ENCODE assay signal across 8 mouse cellular contexts in genomic region chr2:21958802-21959201, GRCm38 (mm10).
DNase-seq lines count a peak whose midpoint lies in the region; ATAC-seq and TF ChIP-seq lines count a peak whose summit lies in the region.

No protein-coding gene starts in this region.

- H3K27me3 ChIP-seq in heart, postnatal 0 days (ENCODE audit: control insufficient read depth, insufficient read depth, low read length) = no peaks in the 10 kb centered on the region
- no peaks in the 10 kb centered on the region for H3K27me3 ChIP-seq in embryonic facial prominence, embryonic 13.5 days
- H3K27me3 ChIP-seq in hindbrain, postnatal 0 days (ENCODE audit: insufficient read depth, low read length) = no peaks in the 10 kb centered on the region
- no peaks in the 10 kb centered on the region for H3K27me3 ChIP-seq in midbrain, postnatal 0 days (ENCODE audit: insufficient read depth, low read length)
- no peaks in the 10 kb centered on the region for H3K27me3 ChIP-seq in cerebellum, adult 2 months (ENCODE audit: control insufficient read depth, insufficient read depth, low read length)

- 32% methylated on average over 3 of the region's 3 CpGs for WGBS in heart, postnatal 0 days
- WGBS in embryonic facial prominence, embryonic 13.5 days = 46% methylated on average over 3 of the region's 3 CpGs
- WGBS in hindbrain, postnatal 0 days = 48% methylated on average over 3 of the region's 3 CpGs
- 33% methylated on average over 3 of the region's 3 CpGs for WGBS in midbrain, postnatal 0 days
- 54% methylated on average over 3 of the region's 3 CpGs for WGBS in cerebellum, adult 2 months

- peak overlapping the region; percentile 57 for H3K4me2 ChIP-seq in heart, postnatal 0 days (ENCODE audit: low read depth, low read length)
- peak overlapping the region; percentile 45 for H3K4me2 ChIP-seq in embryonic facial prominence, embryonic 13.5 days
- H3K4me2 ChIP-seq in hindbrain, postnatal 0 days (ENCODE audit: low read depth, low read length) = peak overlapping the region; percentile 30; the same call in 1 of the 2 replicates
- peak overlapping the region; percentile 22; the same call in 1 of the 2 replicates for H3K4me2 ChIP-seq in midbrain, postnatal 0 days (ENCODE audit: low read depth, low read length, poor library complexity, severe bottlenecking)

- H3K4me3 ChIP-seq in heart, postnatal 0 days (ENCODE audit: low read depth, low read length) = peak overlapping the region; percentile 31
- H3K4me3 ChIP-seq in embryonic facial prominence, embryonic 13.5 days = peak overlapping the region; percentile 15
- H3K4me3 ChIP-seq in hindbrain, postnatal 0 days (ENCODE audit: low read length) = no peak overlapping the region
- H3K4me3 ChIP-seq in midbrain, postnatal 0 days (ENCODE audit: low read depth, low read length) = no peak overlapping the region
- no peak overlapping the region for H3K4me3 ChIP-seq in cerebellum, adult 2 months (replicated peaks; ENCODE audit: insufficient read depth, low read depth, low read length)

- ATAC-seq in heart, postnatal 0 days (ENCODE audit: insufficient read depth, low read depth) = no peak
- ATAC-seq in embryonic facial prominence, embryonic 13.5 days (ENCODE audit: insufficient number of reproducible peaks, insufficient read depth, low FRiP score, low TSS enrichment, low read depth) = no peak
- peak; percentile 16 for ATAC-seq in hindbrain, postnatal 0 days
- ATAC-seq in midbrain, postnatal 0 days (ENCODE audit: low FRiP score) = peak; percentile 34; the same call in 1 of the 2 replicates
- ATAC-seq in megakaryocyte progenitor cell, adult 5-6 weeks (replicated peaks; ENCODE audit: poor library complexity) = no peak

- peaks cover 10% of the 10 kb centered on the region; the same call in 1 of the 2 replicates for H3K4me1 ChIP-seq in heart, postnatal 0 days (ENCODE audit: control insufficient read depth, insufficient read depth)
- peaks cover 4% of the 10 kb centered on the region; the same call in 1 of the 2 replicates for H3K4me1 ChIP-seq in embryonic facial prominence, embryonic 13.5 days
- peaks cover under 1% of the 10 kb centered on the region; the same call in 1 of the 2 replicates for H3K4me1 ChIP-seq in hindbrain, postnatal 0 days (ENCODE audit: insufficient read depth, low read length)
- peaks cover 2% of the 10 kb centered on the region; the same call in 1 of the 2 replicates for H3K4me1 ChIP-seq in midbrain, postnatal 0 days (ENCODE audit: insufficient read depth, low read length)
- no peaks in the 10 kb centered on the region for H3K4me1 ChIP-seq in cerebellum, adult 2 months (ENCODE audit: control insufficient read depth, insufficient read depth, low read length)

- no peak for TF ChIP-seq CTCF in heart, postnatal 0 days (IDR thresholded peaks at IDR 0.05; ENCODE audit: low read depth)
- TF ChIP-seq CTCF in hindbrain, postnatal 0 days (IDR thresholded peaks at IDR 0.05; ENCODE audit: low read depth) = no peak
- TF ChIP-seq CTCF in midbrain, postnatal 0 days (IDR thresholded peaks at IDR 0.05) = no peak
- TF ChIP-seq CTCF in cerebellum, adult 2 months (IDR thresholded peaks at IDR 0.05; ENCODE audit: borderline replicate concordance, insufficient read depth, low read depth, low read length) = no peak

- no peak overlapping the region for H3K27ac ChIP-seq in heart, postnatal 0 days (ENCODE audit: low read depth)
- H3K27ac ChIP-seq in embryonic facial prominence, embryonic 13.5 days = no peak overlapping the region
- H3K27ac ChIP-seq in hindbrain, postnatal 0 days = peak overlapping the region; percentile 71
- peak overlapping the region; percentile 72 for H3K27ac ChIP-seq in midbrain, postnatal 0 days (ENCODE audit: low read depth, low read length)
- H3K27ac ChIP-seq in cerebellum, adult 2 months (ENCODE audit: insufficient read depth, low read length) = no peak overlapping the region

- no peaks in the 10 kb centered on the region for H3K36me3 ChIP-seq in heart, postnatal 0 days (replicated peaks; ENCODE audit: control insufficient read depth, insufficient read depth, low read length)
- no peaks in the 10 kb centered on the region for H3K36me3 ChIP-seq in embryonic facial prominence, embryonic 13.5 days
- H3K36me3 ChIP-seq in hindbrain, postnatal 0 days (ENCODE audit: insufficient read depth, low read length) = no peaks in the 10 kb centered on the region
- no peaks in the 10 kb centered on the region for H3K36me3 ChIP-seq in midbrain, postnatal 0 days (ENCODE audit: insufficient read depth, low read length)

- DNase-seq in heart, postnatal 0 days (ENCODE audit: low spot score) = no peak
- DNase-seq in heart, postnatal 4 days = no peak
- DNase-seq in hindbrain, postnatal 0 days (ENCODE audit: low spot score) = no peak
- DNase-seq in midbrain, postnatal 0 days (ENCODE audit: low spot score) = no peak
- no peak for DNase-seq in gastrocnemius, postnatal 10 days
- DNase-seq in cerebellum, adult 2 months = no peak

- H3K9ac ChIP-seq in heart, postnatal 0 days (replicated peaks; ENCODE audit: low read depth, low read length) = no peak overlapping the region
- no peak overlapping the region for H3K9ac ChIP-seq in embryonic facial prominence, embryonic 13.5 days
- H3K9ac ChIP-seq in hindbrain, postnatal 0 days (replicated peaks; ENCODE audit: low read length) = no peak overlapping the region
- H3K9ac ChIP-seq in midbrain, postnatal 0 days (replicated peaks; ENCODE audit: low read length, poor library complexity, severe bottlenecking) = no peak overlapping the region

- TF ChIP-seq POLR2A in cerebellum, adult 2 months (IDR thresholded peaks at IDR 0.05; ENCODE audit: borderline replicate concordance, insufficient read depth, low read length) = no peak

- TF ChIP-seq EP300 in heart, postnatal 0 days (IDR thresholded peaks at IDR 0.05; ENCODE audit: low read depth) = no peak

- H3K9me3 ChIP-seq in heart, postnatal 0 days (replicated peaks; ENCODE audit: control insufficient read depth, low read length) = no peaks in the 10 kb centered on the region
- no peaks in the 10 kb centered on the region for H3K9me3 ChIP-seq in embryonic facial prominence, embryonic 13.5 days
- H3K9me3 ChIP-seq in hindbrain, postnatal 0 days (ENCODE audit: low read length) = no peaks in the 10 kb centered on the region
- H3K9me3 ChIP-seq in midbrain, postnatal 0 days (ENCODE audit: low read length) = no peaks in the 10 kb centered on the region

Comparison
In these comparisons a context has a peak if more than half of its experiments do, and no peak if none do; other contexts are left out.
1. ATAC-seq: peak in hindbrain, postnatal 0 days (single experiment) and midbrain, postnatal 0 days (single experiment); none in heart, postnatal 0 days (single experiment), embryonic facial prominence, embryonic 13.5 days (single experiment) and megakaryocyte progenitor cell, adult 5-6 weeks (single experiment).
2. H3K27ac ChIP-seq: peak in hindbrain, postnatal 0 days (single experiment) and midbrain, postnatal 0 days (single experiment); none in heart, postnatal 0 days (single experiment), embryonic facial prominence, embryonic 13.5 days (single experiment) and cerebellum, adult 2 months (single experiment).
3. H3K4me3 ChIP-seq: peak in heart, postnatal 0 days (single experiment) and embryonic facial prominence, embryonic 13.5 days (single experiment); none in hindbrain, postnatal 0 days (single experiment), midbrain, postnatal 0 days (single experiment) and cerebellum, adult 2 months (single experiment).
4. Peak in every context shown above with its lines, with median percentiles within 50 percentile points of each other: H3K4me2 ChIP-seq.